Mouse (Mus musculus): ENCODE measurements around the gene Tmem230.
A peak's percentile ranks its signal among the peaks of the same experiment; 100 is the strongest.

Gene Tmem230

GRCm38 (mm10) chr2:132233985-132234765 lies 13.4 kb downstream of the Tmem230 start:
- DNase-seq (ENCODE audit: low read depth, low spot score), result no peak

- DNase-seq (ENCODE audit: low read depth, low spot score), result no peak
Measured at GRCm38 (mm10) chr2:132232413-132232945, 15.1 kb downstream of the Tmem230 start.

GRCm38 (mm10) chr2:132224359-132224758 lies 23.2 kb downstream of the Tmem230 start:
- peak; percentile 14 for DNase-seq (ENCODE audit: low read depth, low spot score)

GRCm38 (mm10) chr2:132221611-132222073 lies 26.0 kb downstream of the Tmem230 start:
- peak; percentile 64 for DNase-seq (ENCODE audit: low read depth, low spot score)

GRCm38 (mm10) chr2:132211995-132212656 lies 35.5 kb downstream of the Tmem230 start:
- DNase-seq (ENCODE audit: low read depth, low spot score), result no peak

GRCm38 (mm10) chr2:132210806-132211312 lies 36.7 kb downstream of the Tmem230 start:
- DNase-seq (ENCODE audit: low read depth, low spot score), result no peak

GRCm38 (mm10) chr2:132208246-132208881 lies 39.2 kb downstream of the Tmem230 start:
- DNase-seq (ENCODE audit: low read depth, low spot score), result no peak

- no peak for DNase-seq (ENCODE audit: low read depth, low spot score)
Measured at GRCm38 (mm10) chr2:132206316-132206881, 41.2 kb downstream of the Tmem230 start.

- DNase-seq (ENCODE audit: low read depth, low spot score), result no peak
Measured at GRCm38 (mm10) chr2:132205549-132205948, 42.1 kb downstream of the Tmem230 start.

GRCm38 (mm10) chr2:132203773-132204172 lies 43.8 kb downstream of the Tmem230 start:
- peak; percentile 49 for DNase-seq (ENCODE audit: low read depth, low spot score)

GRCm38 (mm10) chr2:132203186-132203585 lies 44.4 kb downstream of the Tmem230 start:
- no peak for DNase-seq (ENCODE audit: low read depth, low spot score)

- no peak for DNase-seq (ENCODE audit: low read depth, low spot score)
Measured at GRCm38 (mm10) chr2:132198017-132198933, 49.3 kb downstream of the Tmem230 start.

GRCm38 (mm10) chr2:132195602-132196001 lies 52.0 kb downstream of the Tmem230 start:
- no peak for DNase-seq (ENCODE audit: low read depth, low spot score)

- no peak for DNase-seq (ENCODE audit: low read depth, low spot score)
Measured at GRCm38 (mm10) chr2:132190602-132191161, 56.9 kb downstream of the Tmem230 start.

Measured in A20 (cell line).